26 mouse cellular contexts compared by ENCODE assay signal in the genomic region with DNA sequence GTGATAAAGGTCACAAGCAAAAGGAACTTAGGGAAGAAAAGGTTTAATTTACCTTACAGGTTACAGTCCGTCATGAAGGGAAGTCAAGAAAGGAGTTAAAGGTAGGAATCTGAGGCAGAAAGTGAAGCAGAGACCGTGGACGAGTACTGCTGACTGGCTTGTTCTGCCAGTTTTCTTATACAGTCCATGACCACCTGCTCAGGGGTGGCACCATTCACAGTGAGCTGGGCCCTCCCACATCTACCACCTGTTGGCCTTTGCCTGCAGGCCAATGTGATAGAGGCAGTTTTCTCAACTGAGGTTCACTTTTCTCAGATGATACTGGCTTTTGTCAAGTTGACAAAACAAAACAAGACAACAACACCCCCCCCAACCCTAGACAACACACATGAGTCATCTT. TPM values are rescaled to one million over a fixed set of nuclear protein-coding genes. Genes with fewer than 3 reads are reported as not detected.
"Had no signal": no experiment of that assay in that cellular context is flagged by ENCODE, and none has a peak within 500 bp of the region (broad histone marks: within the 10 kb centered on the region; RNA-seq: fewer than 3 reads in every experiment).

A gene (minus strand): TSS at position 151 of the 400 bp plus-strand sequence.

- H3K9me3 ChIP-seq: limb, embryonic 13.5 days; liver, embryonic 13.5 days; midbrain, embryonic 12.5 days; midbrain, embryonic 15.5 days; neural tube, embryonic 12.5 days; neural tube, embryonic 15.5 days had no signal

- H3K9ac ChIP-seq: limb, embryonic 13.5 days; liver, embryonic 13.5 days; midbrain, embryonic 12.5 days; midbrain, embryonic 15.5 days; neural tube, embryonic 12.5 days; neural tube, embryonic 15.5 days had no signal

- ATAC-seq: midbrain, embryonic 15.5 days had no signal

- H3K4me1 ChIP-seq: limb, embryonic 13.5 days; liver, embryonic 13.5 days; midbrain, embryonic 12.5 days; midbrain, embryonic 15.5 days; neural tube, embryonic 12.5 days; neural tube, embryonic 15.5 days had no signal

- H3K36me3 ChIP-seq: limb, embryonic 13.5 days; liver, embryonic 13.5 days; midbrain, embryonic 12.5 days; midbrain, embryonic 15.5 days; neural tube, embryonic 12.5 days; neural tube, embryonic 15.5 days had no signal

- H3K27me3 ChIP-seq: limb, embryonic 13.5 days; liver, embryonic 13.5 days; midbrain, embryonic 12.5 days; midbrain, embryonic 15.5 days; neural tube, embryonic 12.5 days; neural tube, embryonic 15.5 days had no signal

- H3K4me3 ChIP-seq: layer of hippocampus, adult 2 months; left cerebral cortex, adult 2 months; limb, embryonic 13.5 days; liver, embryonic 13.5 days; midbrain, embryonic 12.5 days; midbrain, embryonic 15.5 days; neural tube, embryonic 12.5 days; neural tube, embryonic 15.5 days had no signal

- H3K27ac ChIP-seq: layer of hippocampus, adult 2 months; left cerebral cortex, adult 2 months; limb, embryonic 13.5 days; liver, embryonic 13.5 days; midbrain, embryonic 12.5 days; midbrain, embryonic 15.5 days; neural tube, embryonic 12.5 days; neural tube, embryonic 15.5 days had no signal

- H3K4me2 ChIP-seq: limb, embryonic 13.5 days; liver, embryonic 13.5 days; midbrain, embryonic 12.5 days; midbrain, embryonic 15.5 days; neural tube, embryonic 12.5 days; neural tube, embryonic 15.5 days had no signal

- DNase-seq: kidney, adult 11 months; kidney, adult 8-10 months; kidney, postnatal 25 days; layer of hippocampus, adult 9-11 months; left cerebral cortex, postnatal 4 days; liver, embryonic 13.5 days; lung, adult 2 months; lung, postnatal 14 days; lung, postnatal 4 days; right cerebral cortex, postnatal 25 days; spleen, adult 18-20 months; thymus, postnatal 25 days had no signal

RNA-seq across cellular contexts. Expression of the gene that starts here (rescaled TPM):
- total RNA-seq: layer of hippocampus, adult 2 months; layer of hippocampus, postnatal 25 days; left cerebral cortex, adult 2 months; left cerebral cortex, postnatal 10 days; left cerebral cortex, postnatal 4 days; liver, adult 2 months; megakaryocyte, adult 5-6 weeks had no signal
- polyA plus RNA-seq: kidney, embryonic 16.5 days; liver, adult 2 months; liver, embryonic 13.5 days; liver, embryonic 16.5 days; lung, embryonic 16.5 days; midbrain, embryonic 12.5 days; neural tube, embryonic 12.5 days; neural tube, embryonic 15.5 days had no signal
